Mouse (Mus musculus): ENCODE measurements around the gene Gas2l3. TPM values are rescaled to one million over a fixed set of nuclear protein-coding genes. Genes with fewer than 3 reads are reported as not detected.

The Gas2l3 gene
- polyA plus RNA-seq, 1 experiment from 2014 or later = 24.0 TPM

GRCm38 (mm10) chr10:89483113-89483512, 39.3 kb upstream of the Gas2l3 start:
- ATAC-seq (ENCODE audit: insufficient number of reproducible peaks, insufficient read depth, low FRiP score, low read depth) = no peak
- WGBS = 90% methylated on average over 14 of the region's 14 CpGs
- Histone ChIP-seq H3K9ac (ENCODE audit: low read length) (no peak overlapping the region), H3K4me2 (ENCODE audit: low read length) (no peak overlapping the region), H3K27ac (replicated peaks in 1 of 2; ENCODE audit: control insufficient read depth in 1 of 2, insufficient read depth in 1 of 2, low read depth in 2 of 2, low read length in 2 of 2) (no peak overlapping the region), H3K9me3 (ENCODE audit: control insufficient read depth, low read length) (no peaks in the 10 kb centered on the region), H3K36me3 (ENCODE audit: control insufficient read depth, insufficient read depth, low read length) (no peaks in the 10 kb centered on the region), H3K27me3 (ENCODE audit: control insufficient read depth, insufficient read depth, low read length) (no peaks in the 10 kb centered on the region), H3K4me3 (ENCODE audit: control insufficient read depth in 1 of 2, insufficient read depth in 1 of 2, low read depth in 1 of 2, low read length in 2 of 2) (no peak overlapping the region), H3K4me1 (ENCODE audit: control insufficient read depth in 2 of 2, insufficient read depth in 2 of 2, low read length in 2 of 2) (no peaks in the 10 kb centered on the region)

- H3K4me2 ChIP-seq (ENCODE audit: low read length) = no peak overlapping the region
- H3K4me1 ChIP-seq (ENCODE audit: control insufficient read depth in 2 of 2, insufficient read depth in 2 of 2, low read length in 2 of 2) = no peaks in the 10 kb centered on the region
- H3K36me3 ChIP-seq (ENCODE audit: control insufficient read depth, insufficient read depth, low read length) = no peaks in the 10 kb centered on the region
- no peak for ATAC-seq (ENCODE audit: insufficient number of reproducible peaks, insufficient read depth, low FRiP score, low read depth)
- WGBS = 85% methylated on average over 10 of the region's 10 CpGs
- no peaks in the 10 kb centered on the region for H3K9me3 ChIP-seq (ENCODE audit: control insufficient read depth, low read length)
- no peaks in the 10 kb centered on the region for H3K27me3 ChIP-seq (ENCODE audit: control insufficient read depth, insufficient read depth, low read length)
- no peak overlapping the region for H3K4me3 ChIP-seq (ENCODE audit: control insufficient read depth in 1 of 2, insufficient read depth in 1 of 2, low read depth in 1 of 2, low read length in 2 of 2)
- no peak overlapping the region for H3K9ac ChIP-seq (ENCODE audit: low read length)
- no peak overlapping the region for H3K27ac ChIP-seq (replicated peaks in 1 of 2; ENCODE audit: control insufficient read depth in 1 of 2, insufficient read depth in 1 of 2, low read depth in 2 of 2, low read length in 2 of 2)
These were observed 38.4 kb upstream of the Gas2l3 start for GRCm38 (mm10) chr10:89482142-89482681.

GRCm38 (mm10) chr10:89481638-89482037, 37.9 kb upstream of the Gas2l3 start:
- no peaks in the 10 kb centered on the region for H3K4me1 ChIP-seq (ENCODE audit: control insufficient read depth in 2 of 2, insufficient read depth in 2 of 2, low read length in 2 of 2)
- H3K27me3 ChIP-seq (ENCODE audit: control insufficient read depth, insufficient read depth, low read length) = no peaks in the 10 kb centered on the region
- WGBS = 67% methylated on average over 7 of the region's 7 CpGs
- no peak overlapping the region for H3K4me3 ChIP-seq (ENCODE audit: control insufficient read depth in 1 of 2, insufficient read depth in 1 of 2, low read depth in 1 of 2, low read length in 2 of 2)
- ATAC-seq (ENCODE audit: insufficient number of reproducible peaks, insufficient read depth, low FRiP score, low read depth) = no peak
- no peak overlapping the region for H3K4me2 ChIP-seq (ENCODE audit: low read length)
- H3K36me3 ChIP-seq (ENCODE audit: control insufficient read depth, insufficient read depth, low read length) = no peaks in the 10 kb centered on the region
- no peak overlapping the region for H3K9ac ChIP-seq (ENCODE audit: low read length)
- H3K9me3 ChIP-seq (ENCODE audit: control insufficient read depth, low read length) = no peaks in the 10 kb centered on the region
- H3K27ac ChIP-seq (replicated peaks in 1 of 2; ENCODE audit: control insufficient read depth in 1 of 2, insufficient read depth in 1 of 2, low read depth in 2 of 2, low read length in 2 of 2) = no peak overlapping the region

- no peaks in the 10 kb centered on the region for H3K9me3 ChIP-seq (ENCODE audit: control insufficient read depth, low read length)
- no peak overlapping the region for H3K4me3 ChIP-seq (ENCODE audit: control insufficient read depth in 1 of 2, insufficient read depth in 1 of 2, low read depth in 1 of 2, low read length in 2 of 2)
- H3K27me3 ChIP-seq (ENCODE audit: control insufficient read depth, insufficient read depth, low read length) = no peaks in the 10 kb centered on the region
- no peak overlapping the region for H3K9ac ChIP-seq (ENCODE audit: low read length)
- H3K4me2 ChIP-seq (ENCODE audit: low read length) = no peak overlapping the region
- ATAC-seq (ENCODE audit: insufficient number of reproducible peaks, insufficient read depth, low FRiP score, low read depth) = no peak
- no peaks in the 10 kb centered on the region for H3K4me1 ChIP-seq (ENCODE audit: control insufficient read depth in 2 of 2, insufficient read depth in 2 of 2, low read length in 2 of 2)
- no peaks in the 10 kb centered on the region for H3K36me3 ChIP-seq (ENCODE audit: control insufficient read depth, insufficient read depth, low read length)
- H3K27ac ChIP-seq (replicated peaks in 1 of 2; ENCODE audit: control insufficient read depth in 1 of 2, insufficient read depth in 1 of 2, low read depth in 2 of 2, low read length in 2 of 2) = no peak overlapping the region
- 85% methylated on average over 8 of the region's 8 CpGs for WGBS
These were observed 35.0 kb upstream of the Gas2l3 start for GRCm38 (mm10) chr10:89478766-89479165.

- Histone ChIP-seq H3K4me3 (ENCODE audit: control insufficient read depth in 1 of 2, insufficient read depth in 1 of 2, low read depth in 1 of 2, low read length in 2 of 2) (no peak overlapping the region), H3K27ac (replicated peaks in 1 of 2; ENCODE audit: control insufficient read depth in 1 of 2, insufficient read depth in 1 of 2, low read depth in 2 of 2, low read length in 2 of 2) (no peak overlapping the region), H3K9ac (ENCODE audit: low read length) (no peak overlapping the region), H3K4me2 (ENCODE audit: low read length) (no peak overlapping the region), H3K9me3 (ENCODE audit: control insufficient read depth, low read length) (peaks cover 9% of the 10 kb centered on the region), H3K36me3 (ENCODE audit: control insufficient read depth, insufficient read depth, low read length) (no peaks in the 10 kb centered on the region), H3K4me1 (ENCODE audit: control insufficient read depth in 2 of 2, insufficient read depth in 2 of 2, low read length in 2 of 2) (no peaks in the 10 kb centered on the region), H3K27me3 (ENCODE audit: control insufficient read depth, insufficient read depth, low read length) (no peaks in the 10 kb centered on the region)
- ATAC-seq (ENCODE audit: insufficient number of reproducible peaks, insufficient read depth, low FRiP score, low read depth) = no peak
- WGBS = 76% methylated on average over 7 of the region's 7 CpGs
These were observed 27.0 kb upstream of the Gas2l3 start for GRCm38 (mm10) chr10:89470596-89471353.

GRCm38 (mm10) chr10:89464760-89465405, 21.1 kb upstream of the Gas2l3 start:
- Histone ChIP-seq H3K4me1 (ENCODE audit: control insufficient read depth in 2 of 2, insufficient read depth in 2 of 2, low read length in 2 of 2) (no peaks in the 10 kb centered on the region), H3K36me3 (ENCODE audit: control insufficient read depth, insufficient read depth, low read length) (no peaks in the 10 kb centered on the region), H3K9ac (ENCODE audit: low read length) (no peak overlapping the region), H3K4me2 (ENCODE audit: low read length) (no peak overlapping the region), H3K9me3 (ENCODE audit: control insufficient read depth, low read length) (peaks cover 1% of the 10 kb centered on the region), H3K4me3 (ENCODE audit: control insufficient read depth in 1 of 2, insufficient read depth in 1 of 2, low read depth in 1 of 2, low read length in 2 of 2) (no peak overlapping the region), H3K27me3 (ENCODE audit: control insufficient read depth, insufficient read depth, low read length) (no peaks in the 10 kb centered on the region), H3K27ac (replicated peaks in 1 of 2; ENCODE audit: control insufficient read depth in 1 of 2, insufficient read depth in 1 of 2, low read depth in 2 of 2, low read length in 2 of 2) (no peak overlapping the region)
- 78% methylated on average over 4 of the region's 4 CpGs for WGBS
- ATAC-seq (ENCODE audit: insufficient number of reproducible peaks, insufficient read depth, low FRiP score, low read depth) = no peak

GRCm38 (mm10) chr10:89462890-89463289, 19.1 kb upstream of the Gas2l3 start:
- H3K4me1 ChIP-seq (ENCODE audit: control insufficient read depth in 2 of 2, insufficient read depth in 2 of 2, low read length in 2 of 2) = no peaks in the 10 kb centered on the region; a peak in 1 of 4 replicates
- H3K9me3 ChIP-seq (ENCODE audit: control insufficient read depth, low read length) = no peaks in the 10 kb centered on the region
- no peaks in the 10 kb centered on the region for H3K27me3 ChIP-seq (ENCODE audit: control insufficient read depth, insufficient read depth, low read length)
- no peak overlapping the region for H3K4me2 ChIP-seq (ENCODE audit: low read length)
- no peak overlapping the region for H3K27ac ChIP-seq (replicated peaks in 1 of 2; ENCODE audit: control insufficient read depth in 1 of 2, insufficient read depth in 1 of 2, low read depth in 2 of 2, low read length in 2 of 2)
- H3K4me3 ChIP-seq (ENCODE audit: control insufficient read depth in 1 of 2, insufficient read depth in 1 of 2, low read depth in 1 of 2, low read length in 2 of 2) = no peak overlapping the region
- no peak for ATAC-seq (ENCODE audit: insufficient number of reproducible peaks, insufficient read depth, low FRiP score, low read depth)
- H3K9ac ChIP-seq (ENCODE audit: low read length) = no peak overlapping the region
- H3K36me3 ChIP-seq (ENCODE audit: control insufficient read depth, insufficient read depth, low read length) = no peaks in the 10 kb centered on the region
- WGBS = 76% methylated on average over 11 of the region's 11 CpGs
